In the genomic region with DNA sequence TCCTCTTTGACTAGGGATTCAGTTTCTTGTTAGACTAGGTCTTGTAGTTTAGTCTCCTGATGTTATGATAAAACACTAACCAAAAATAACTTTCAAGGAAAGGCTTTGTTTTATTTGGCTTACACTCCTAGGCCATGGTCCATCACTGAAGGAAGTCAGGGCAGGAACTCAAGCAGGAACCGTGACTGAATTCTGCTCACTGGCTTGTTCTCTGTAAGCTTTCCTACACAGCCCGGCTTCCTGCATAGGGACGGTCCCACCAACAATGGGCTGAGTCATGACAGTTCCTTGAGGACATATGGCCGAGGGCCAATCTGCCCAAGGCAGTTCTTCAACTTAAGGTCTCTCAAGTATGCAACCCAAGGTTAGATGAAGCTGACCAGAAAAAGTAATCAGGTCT, we compare ENCODE assay signal across 15 mouse cellular contexts. TPM values are rescaled to one million over a fixed set of nuclear protein-coding genes. Genes with fewer than 3 reads are reported as not detected.
DNase-seq lines count a peak whose midpoint lies in the region; ATAC-seq lines count a peak whose summit lies in the region.
"Had no signal": no experiment of that assay in that cellular context is flagged by ENCODE, and none has a peak within 500 bp of the region (broad histone marks: within the 10 kb centered on the region; RNA-seq: fewer than 3 reads in every experiment).

No protein-coding gene starts in this region.

- WGBS in kidney, embryonic 14.5 days: 67% methylated on average over 4 of the region's 4 CpGs
- 89% methylated on average over 4 of the region's 4 CpGs for WGBS in midbrain, embryonic 10.5 days

- no peak for ATAC-seq in kidney, embryonic 14.5 days (ENCODE audit: low FRiP score, low TSS enrichment)

- no peaks in the 10 kb centered on the region for H3K27me3 ChIP-seq in kidney, embryonic 14.5 days (ENCODE audit: control insufficient read depth, insufficient read depth, low read length)
- no peaks in the 10 kb centered on the region for H3K27me3 ChIP-seq in midbrain, embryonic 10.5 days (ENCODE audit: low read depth, poor library complexity, severe bottlenecking)
- H3K27me3 ChIP-seq: embryonic facial prominence, embryonic 12.5 days; forebrain, embryonic 12.5 days; liver, embryonic 15.5 days; stomach, embryonic 15.5 days had no signal

- no peak overlapping the region for H3K4me3 ChIP-seq in kidney, embryonic 14.5 days (ENCODE audit: low read length)
- no peak overlapping the region for H3K4me3 ChIP-seq in midbrain, embryonic 10.5 days
- H3K4me3 ChIP-seq: embryonic facial prominence, embryonic 12.5 days; forebrain, embryonic 12.5 days; liver, embryonic 15.5 days; stomach, embryonic 15.5 days had no signal

- H3K4me2 ChIP-seq in kidney, embryonic 14.5 days (replicated peaks; ENCODE audit: low read depth, low read length): no peak overlapping the region
- H3K4me2 ChIP-seq: embryonic facial prominence, embryonic 12.5 days; forebrain, embryonic 12.5 days; liver, embryonic 15.5 days; stomach, embryonic 15.5 days had no signal

- H3K36me3 ChIP-seq in kidney, embryonic 14.5 days (ENCODE audit: control insufficient read depth, insufficient read depth, low read length): no peaks in the 10 kb centered on the region
- no peaks in the 10 kb centered on the region for H3K36me3 ChIP-seq in midbrain, embryonic 10.5 days
- H3K36me3 ChIP-seq: embryonic facial prominence, embryonic 12.5 days; forebrain, embryonic 12.5 days; liver, embryonic 15.5 days; stomach, embryonic 15.5 days had no signal

- DNase-seq in kidney, adult 18-20 months: peak; percentile 40
- peak; percentile 56 for DNase-seq in ES-CJ7 (ENCODE audit: low read depth, low spot score)
- DNase-seq in adrenal gland, postnatal 14 days: peak; percentile 50
- DNase-seq in kidney, adult 9 months: peak; percentile 63
- no peak for DNase-seq in lung, postnatal 14 days
- DNase-seq in midbrain, embryonic 10.5 days (ENCODE audit: low spot score): no peak
- no peak for DNase-seq in embryo, embryonic 9.5 days (ENCODE audit: extremely low spot score)
- DNase-seq: cerebellum, postnatal 25 days; gastrocnemius, postnatal 10 days; right cerebral cortex, postnatal 25 days had no signal

- no peak overlapping the region for H3K9ac ChIP-seq in kidney, embryonic 14.5 days (ENCODE audit: low read depth, low read length)
- H3K9ac ChIP-seq: embryonic facial prominence, embryonic 12.5 days; forebrain, embryonic 12.5 days; liver, embryonic 15.5 days; stomach, embryonic 15.5 days had no signal

- no peak overlapping the region for H3K27ac ChIP-seq in kidney, embryonic 14.5 days (ENCODE audit: low read depth, low read length)
- no peak overlapping the region for H3K27ac ChIP-seq in midbrain, embryonic 10.5 days (replicated peaks)
- H3K27ac ChIP-seq: embryonic facial prominence, embryonic 12.5 days; forebrain, embryonic 12.5 days; liver, embryonic 15.5 days; stomach, embryonic 15.5 days had no signal

- H3K9me3 ChIP-seq in kidney, embryonic 14.5 days (ENCODE audit: control insufficient read depth, low read length): no peaks in the 10 kb centered on the region
- H3K9me3 ChIP-seq in midbrain, embryonic 10.5 days (replicated peaks): no peaks in the 10 kb centered on the region
- H3K9me3 ChIP-seq: embryonic facial prominence, embryonic 12.5 days; forebrain, embryonic 12.5 days; liver, embryonic 15.5 days; stomach, embryonic 15.5 days had no signal

- no peaks in the 10 kb centered on the region for H3K4me1 ChIP-seq in kidney, embryonic 14.5 days (ENCODE audit: control insufficient read depth, insufficient read depth, low read length)
- peaks cover 10% of the 10 kb centered on the region for H3K4me1 ChIP-seq in midbrain, embryonic 10.5 days
- H3K4me1 ChIP-seq: embryonic facial prominence, embryonic 12.5 days; forebrain, embryonic 12.5 days; stomach, embryonic 15.5 days had no signal

RNA-seq across cellular contexts. Expression of a gene that starts 4.2 kb away (rescaled TPM):
- polyA plus RNA-seq in kidney, embryonic 14.5 days (2014; fragmentation: Nextera tagmentation; extraction: Ambion mirVana): 17.4 and 27.0 TPM in 2 replicates
- 37.4 and 39.4 TPM in 2 replicates for total RNA-seq in adrenal gland, postnatal 14 days (2021)
- 19.1 and 21.1 TPM in 2 replicates for polyA plus RNA-seq in midbrain, embryonic 10.5 days (2016; fragmentation: Nextera tagmentation; extraction: Ambion mirVana)

RNA-seq across cellular contexts. Expression of a gene that starts 5.4 kb away (rescaled TPM):
- 15.7 and 21.8 TPM in 2 replicates for polyA plus RNA-seq in kidney, embryonic 14.5 days (2014; fragmentation: Nextera tagmentation; extraction: Ambion mirVana)
- total RNA-seq in adrenal gland, postnatal 14 days (2021): 30.6 and 34.9 TPM in 2 replicates
- 12.4 and 12.9 TPM in 2 replicates for polyA plus RNA-seq in midbrain, embryonic 10.5 days (2016; fragmentation: Nextera tagmentation; extraction: Ambion mirVana)

RNA-seq across cellular contexts. Expression of a gene that starts 37.6 kb away (rescaled TPM):
- polyA plus RNA-seq in kidney, embryonic 14.5 days (2014; fragmentation: Nextera tagmentation; extraction: Ambion mirVana): 0.81 and 1.3 TPM in 2 replicates
- 1.6 and 3.3 TPM in 2 replicates for total RNA-seq in adrenal gland, postnatal 14 days (2021)
- polyA plus RNA-seq in midbrain, embryonic 10.5 days (2016; fragmentation: Nextera tagmentation; extraction: Ambion mirVana): 3.5 and 4.6 TPM in 2 replicates

Comparison
In these comparisons a context has a peak if more than half of its experiments do, and no peak if none do; other contexts are left out.
1. DNase-seq: peak in kidney, adult 18-20 months (single experiment), ES-CJ7 (single experiment), adrenal gland, postnatal 14 days (single experiment) and kidney, adult 9 months (single experiment); none in lung, postnatal 14 days (single experiment), midbrain, embryonic 10.5 days (single experiment) and embryo, embryonic 9.5 days (single experiment).